Mouse (Mus musculus): Measurements from ENCODE around the gene Mettl2.

Gene Mettl2

DNA sequence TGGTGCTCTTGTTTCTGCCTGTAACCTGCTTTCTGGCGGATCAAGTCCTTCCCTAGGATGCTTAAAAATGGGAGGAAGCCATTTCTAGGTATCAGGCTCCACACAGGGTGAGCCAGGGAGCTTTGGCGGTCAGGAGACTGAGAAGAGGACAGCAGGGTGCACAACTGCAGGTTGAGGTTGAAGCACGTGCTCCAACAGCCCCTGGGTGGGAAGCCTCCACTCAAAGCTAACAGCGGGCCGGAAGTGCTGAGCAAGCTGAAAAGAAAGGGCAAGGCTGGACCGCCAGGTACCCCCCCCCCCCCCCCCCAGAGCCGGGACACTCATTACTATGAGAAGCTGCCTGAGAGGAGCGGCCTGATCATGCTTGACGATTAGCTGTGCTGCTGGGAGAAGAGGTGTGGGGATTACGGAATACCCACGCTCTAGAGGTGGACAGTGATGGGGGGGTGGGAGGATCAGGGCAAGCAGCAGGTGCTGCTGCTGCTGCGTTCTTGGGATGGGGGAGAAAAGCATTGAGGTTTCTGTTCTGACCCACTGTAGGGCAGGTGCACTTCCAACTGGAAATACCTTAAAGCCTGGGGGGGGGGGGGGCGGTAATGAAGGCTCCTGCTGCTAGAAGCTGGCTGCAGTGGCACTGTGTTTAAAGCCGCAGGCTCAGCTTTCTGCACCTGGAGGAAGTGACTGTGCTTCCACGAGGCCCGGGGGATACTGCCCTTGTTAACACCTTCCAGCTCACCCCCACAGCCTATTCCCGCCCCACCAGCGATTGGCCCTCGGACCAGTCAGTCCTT is 25.2 kb downstream of the Mettl2 start:
- in situ Hi-C loops (cut with MboI; ENCODE audit: low pct_unique_long_range_greater_than_20kb in 1 of 2, low sequenced_read_pairs in 2 of 2, unreplicated experiment in 1 of 2) = loop anchor here (25.0 kb wide), 1 partner anchor 864 kb away; no protein-coding TSS in a partner anchor

DNA sequence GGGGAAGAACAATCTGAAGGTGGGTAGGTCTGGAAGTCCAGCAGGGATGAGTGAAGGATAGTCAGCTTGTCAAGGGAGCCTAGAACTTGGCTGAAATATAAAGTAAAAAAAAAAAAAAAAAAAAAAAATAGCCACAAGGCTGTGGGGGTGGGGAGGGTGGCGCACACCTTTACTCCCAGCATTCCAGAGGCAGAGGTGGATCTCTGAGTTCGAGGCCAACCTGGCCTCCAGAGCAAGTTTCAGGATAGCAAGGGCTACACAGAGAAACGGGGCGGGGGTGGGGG is 25.7 kb downstream of the Mettl2 start:
- in situ Hi-C loops (cut with MboI; ENCODE audit: low pct_unique_long_range_greater_than_20kb in 1 of 2, low sequenced_read_pairs in 2 of 2, unreplicated experiment in 1 of 2) = loop anchor here (25.0 kb wide), 1 partner anchor 865 kb away; no protein-coding TSS in a partner anchor

DNA sequence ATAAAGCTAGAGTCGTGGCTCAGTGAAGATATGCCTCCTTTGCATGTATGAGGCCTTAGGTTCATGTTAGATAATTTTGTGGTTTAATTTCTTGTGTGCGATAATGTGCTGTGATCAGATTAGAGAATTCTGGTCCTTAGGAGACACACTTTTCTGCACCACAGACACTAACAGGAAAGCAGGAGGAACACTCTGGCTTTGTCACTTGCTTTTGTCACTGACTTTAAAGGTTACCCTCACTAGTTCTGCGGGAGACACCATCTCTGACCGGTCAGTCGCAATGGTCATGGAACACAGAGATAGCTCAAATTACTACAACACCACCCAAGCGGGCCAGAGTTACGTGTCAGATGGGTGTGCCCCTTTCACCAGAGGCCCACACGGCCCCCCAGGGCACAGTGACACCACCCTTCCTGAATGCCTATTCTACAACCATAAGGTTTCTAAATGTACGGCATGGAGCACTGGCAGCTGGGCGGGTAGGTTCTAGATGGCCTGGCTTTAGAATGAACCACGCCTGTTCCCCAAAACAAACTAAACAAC is 26.2 kb downstream of the Mettl2 start:
- in situ Hi-C loops (cut with MboI; ENCODE audit: low pct_unique_long_range_greater_than_20kb in 1 of 2, low sequenced_read_pairs in 2 of 2, unreplicated experiment in 1 of 2) = loop anchor here (25.0 kb wide), 1 partner anchor 865 kb away; no protein-coding TSS in a partner anchor

DNA sequence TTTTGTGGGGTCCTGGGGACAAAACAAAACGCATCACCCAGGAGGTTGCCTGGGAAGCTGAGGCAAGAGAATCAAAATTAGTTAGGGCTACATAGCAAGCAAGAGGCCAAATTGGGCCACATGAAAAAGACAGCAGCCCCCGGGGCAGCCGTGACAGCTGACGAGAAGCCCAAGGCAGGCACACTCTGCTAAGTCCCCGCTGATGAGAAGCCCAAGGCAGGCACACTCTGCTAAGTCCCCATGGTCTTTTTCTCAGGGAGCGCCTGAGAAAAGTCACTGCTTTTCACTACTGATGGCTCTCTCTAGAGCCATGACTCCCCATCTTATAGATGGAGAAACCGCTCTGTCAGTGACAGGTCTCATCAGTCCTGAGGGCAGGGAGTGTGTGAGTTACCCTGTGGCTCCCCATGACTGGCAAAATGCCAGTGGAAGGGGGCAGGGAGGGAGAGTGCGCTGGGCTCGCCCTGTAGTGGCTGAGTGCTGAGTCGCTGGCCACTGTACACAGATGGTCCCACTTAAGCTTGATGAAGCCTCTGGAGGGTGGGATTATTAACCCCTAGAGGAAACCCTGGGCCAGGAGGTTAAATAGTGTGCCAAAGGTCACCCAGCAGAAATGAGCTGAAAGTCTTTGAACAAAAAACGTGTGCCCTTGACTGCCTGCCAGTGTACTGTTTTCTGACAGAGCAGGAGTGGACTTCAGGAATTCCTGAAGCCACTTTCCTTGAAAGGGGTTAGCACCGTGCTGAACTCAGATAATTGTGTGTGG is 27.0 kb downstream of the Mettl2 start:
- in situ Hi-C loops (cut with MboI; ENCODE audit: low pct_unique_long_range_greater_than_20kb in 1 of 2, low sequenced_read_pairs in 2 of 2, unreplicated experiment in 1 of 2) = loop anchor here (25.0 kb wide), 1 partner anchor 866 kb away; no protein-coding TSS in a partner anchor

DNA sequence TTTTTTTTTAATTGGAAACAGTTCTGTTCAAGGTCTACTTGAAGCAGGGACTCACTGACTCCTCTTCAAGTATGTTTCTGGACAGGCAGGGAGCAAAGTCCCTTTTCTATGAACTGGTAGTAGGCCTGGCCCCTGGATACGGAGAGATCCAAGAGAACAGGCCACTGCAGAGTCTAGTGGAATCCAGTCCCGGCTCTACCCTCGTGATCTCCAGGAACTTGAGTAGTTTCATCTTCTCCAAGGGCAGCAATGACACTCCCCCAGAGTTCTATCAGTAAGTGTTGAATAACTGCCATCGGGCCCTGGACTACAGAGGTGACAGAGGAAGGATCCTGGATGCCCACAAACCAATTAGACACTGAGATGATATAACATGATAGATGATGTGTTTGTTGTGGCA is 29.7 kb downstream of the Mettl2 start:
- in situ Hi-C loops (cut with MboI; ENCODE audit: low pct_unique_long_range_greater_than_20kb in 1 of 2, low sequenced_read_pairs in 2 of 2, unreplicated experiment in 1 of 2) = loop anchor here (25.0 kb wide), 1 partner anchor 869 kb away; no protein-coding TSS in a partner anchor

DNA sequence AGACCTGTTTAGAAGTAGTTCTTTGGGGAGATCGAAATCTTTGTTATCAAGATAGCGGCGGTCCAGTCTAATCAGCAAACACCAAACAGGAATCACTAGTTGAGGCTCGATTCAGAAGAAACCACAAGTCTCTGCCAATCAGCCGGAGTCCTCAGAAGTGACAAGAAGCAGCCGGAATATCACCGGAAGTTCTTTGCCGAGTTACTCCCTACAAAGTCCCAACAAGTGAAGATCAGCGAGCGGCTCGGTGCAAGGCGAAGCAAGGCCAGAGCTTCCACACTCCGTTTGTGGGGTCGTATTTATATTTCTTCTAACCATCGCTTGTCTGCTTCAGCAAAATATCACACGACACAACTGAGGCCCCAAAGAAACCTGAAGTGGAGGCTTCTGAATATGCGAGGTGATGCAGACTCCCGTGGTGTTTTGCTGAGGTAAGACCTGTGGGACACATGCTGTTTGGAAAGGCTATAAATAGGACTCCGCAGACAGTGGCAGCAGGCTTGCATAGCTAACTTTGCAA is 30.6 kb downstream of the Mettl2 start:
- in situ Hi-C loops (cut with MboI; ENCODE audit: low pct_unique_long_range_greater_than_20kb in 1 of 2, low sequenced_read_pairs in 2 of 2, unreplicated experiment in 1 of 2) = loop anchor here (25.0 kb wide), 1 partner anchor 870 kb away; no protein-coding TSS in a partner anchor

DNA sequence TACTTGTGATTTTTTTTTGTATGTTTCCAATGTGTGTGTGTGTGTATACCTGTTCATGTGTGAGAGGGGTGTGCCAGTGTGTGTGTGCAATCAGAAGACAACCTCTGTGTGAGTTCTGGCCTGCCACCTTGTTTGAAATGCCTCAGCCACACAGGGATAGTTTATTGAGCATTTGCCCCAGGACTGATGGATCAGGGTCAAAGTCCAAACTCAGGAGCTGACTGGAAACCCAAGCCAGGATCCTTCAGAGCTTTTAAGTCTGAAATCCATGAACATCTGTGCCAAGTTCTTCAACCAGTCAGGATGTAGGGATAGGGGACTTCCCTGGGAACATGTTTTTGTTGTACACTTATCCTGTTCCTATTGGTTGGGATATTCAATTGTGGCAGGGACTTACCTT is 31.8 kb downstream of the Mettl2 start:
- in situ Hi-C loops (cut with MboI; ENCODE audit: low pct_unique_long_range_greater_than_20kb in 1 of 2, low sequenced_read_pairs in 2 of 2, unreplicated experiment in 1 of 2) = loop anchor here (25.0 kb wide), 1 partner anchor 871 kb away; no protein-coding TSS in a partner anchor

DNA sequence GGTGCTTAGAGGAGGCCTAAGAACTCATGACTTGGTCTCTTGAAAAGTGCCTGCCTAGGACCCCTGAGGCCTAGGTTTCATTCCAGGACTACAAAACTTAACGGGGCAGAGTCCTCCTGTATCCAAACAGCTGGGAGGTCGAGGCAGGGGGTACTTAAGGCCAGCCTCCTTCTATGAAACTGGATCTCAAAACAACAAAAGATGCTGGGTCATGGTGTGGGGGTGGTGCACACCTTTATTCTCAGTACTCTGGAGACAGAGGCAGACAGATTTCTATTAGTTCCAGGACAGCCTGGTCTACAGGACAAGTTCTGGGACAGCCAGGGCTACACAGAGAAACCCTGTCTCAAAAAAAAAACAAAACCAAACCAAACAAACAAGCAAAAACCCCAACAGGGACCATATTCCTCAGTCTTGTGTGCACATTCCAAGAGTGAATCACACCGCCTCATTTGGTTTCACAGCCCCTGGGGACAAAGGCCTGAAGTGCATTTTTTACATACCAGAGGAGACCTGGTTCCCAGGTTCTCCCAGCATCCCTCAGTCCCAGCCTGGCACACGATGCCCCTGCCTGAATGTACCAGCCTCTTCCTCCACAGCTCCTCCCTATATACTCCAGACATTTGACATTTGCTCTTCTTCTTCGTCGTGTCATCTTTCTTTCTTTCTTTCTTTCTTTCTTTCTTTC is 33.6 kb downstream of the Mettl2 start:
- in situ Hi-C loops (cut with MboI; ENCODE audit: low pct_unique_long_range_greater_than_20kb in 1 of 2, low sequenced_read_pairs in 2 of 2, unreplicated experiment in 1 of 2) = loop anchor here (25.0 kb wide), 1 partner anchor 873 kb away; no protein-coding TSS in a partner anchor

DNA sequence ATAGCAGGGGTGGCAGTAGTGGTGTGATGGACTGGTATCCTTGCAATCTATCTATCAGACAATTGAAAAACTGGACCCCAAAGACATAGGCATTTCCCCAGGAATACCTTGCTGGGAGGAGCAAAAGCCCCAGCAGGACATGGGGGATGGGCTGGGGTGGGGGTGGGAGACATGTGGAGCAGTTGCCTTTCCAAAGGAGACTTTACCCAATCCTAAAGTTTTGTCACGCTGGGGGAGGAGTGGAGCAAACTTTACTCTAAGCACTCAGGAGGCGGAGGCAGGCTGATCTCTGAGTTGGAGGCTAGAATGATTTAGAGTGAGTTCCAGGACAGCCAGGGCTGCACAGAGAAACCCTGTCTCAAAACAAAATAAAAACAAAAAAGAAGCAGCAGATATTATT is 35.2 kb downstream of the Mettl2 start:
- in situ Hi-C loops (cut with MboI; ENCODE audit: low pct_unique_long_range_greater_than_20kb in 1 of 2, low sequenced_read_pairs in 2 of 2, unreplicated experiment in 1 of 2) = loop anchor here (25.0 kb wide), 1 partner anchor 874 kb away; no protein-coding TSS in a partner anchor

DNA sequence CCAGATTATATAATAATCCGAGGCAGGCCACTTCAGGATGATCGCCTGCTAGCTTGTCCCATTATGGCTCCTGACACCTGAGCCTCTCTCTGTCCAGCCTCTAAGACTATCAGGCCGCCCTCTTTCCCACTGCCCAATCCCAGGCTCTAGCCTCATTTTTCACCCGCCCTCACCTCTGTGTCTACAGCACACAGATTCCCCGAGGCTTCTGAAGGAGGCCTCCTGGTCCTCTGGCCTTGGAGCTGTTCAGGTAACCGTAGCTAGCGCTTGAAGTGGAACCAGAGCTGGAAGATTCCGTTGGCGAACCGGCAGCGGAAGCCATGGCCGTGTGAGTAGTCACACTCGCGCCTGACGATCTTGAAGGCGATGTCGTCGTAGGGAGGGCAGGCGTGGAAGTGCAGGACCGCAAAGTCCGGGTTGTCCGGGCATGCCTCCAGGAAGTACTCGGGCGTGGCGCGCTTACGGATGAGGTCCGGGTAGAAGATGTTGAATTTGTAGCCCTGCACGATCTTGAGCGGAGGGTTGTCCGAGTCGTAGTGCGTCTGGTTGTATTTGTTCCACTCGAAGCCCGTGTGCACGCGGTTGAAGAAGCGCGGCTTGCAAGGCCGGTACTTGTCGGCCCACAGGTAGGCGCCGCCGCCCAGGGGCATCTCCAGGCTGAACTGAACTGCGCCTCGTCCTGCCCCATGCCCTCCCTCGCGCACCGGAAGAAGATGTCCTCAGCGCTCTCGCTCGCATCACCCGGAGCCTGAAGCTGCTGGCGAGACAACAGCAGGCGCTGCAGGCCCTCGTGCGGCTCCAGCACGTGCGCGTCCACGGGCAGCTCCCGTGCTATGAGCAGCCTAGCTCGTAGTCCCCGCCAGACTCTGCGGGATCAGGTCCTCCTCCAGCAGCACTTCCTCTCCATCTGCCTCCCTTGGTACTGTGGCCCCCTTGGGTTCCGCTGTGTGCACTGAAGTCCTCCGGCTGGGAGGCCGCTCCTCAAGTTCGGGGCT is 38.6 kb downstream of the Mettl2 start:
- in situ Hi-C loops (cut with MboI; ENCODE audit: low pct_unique_long_range_greater_than_20kb in 1 of 2, low sequenced_read_pairs in 2 of 2, unreplicated experiment in 1 of 2) = loop anchor here (25.0 kb wide), 1 partner anchor 878 kb away; no protein-coding TSS in a partner anchor

DNA sequence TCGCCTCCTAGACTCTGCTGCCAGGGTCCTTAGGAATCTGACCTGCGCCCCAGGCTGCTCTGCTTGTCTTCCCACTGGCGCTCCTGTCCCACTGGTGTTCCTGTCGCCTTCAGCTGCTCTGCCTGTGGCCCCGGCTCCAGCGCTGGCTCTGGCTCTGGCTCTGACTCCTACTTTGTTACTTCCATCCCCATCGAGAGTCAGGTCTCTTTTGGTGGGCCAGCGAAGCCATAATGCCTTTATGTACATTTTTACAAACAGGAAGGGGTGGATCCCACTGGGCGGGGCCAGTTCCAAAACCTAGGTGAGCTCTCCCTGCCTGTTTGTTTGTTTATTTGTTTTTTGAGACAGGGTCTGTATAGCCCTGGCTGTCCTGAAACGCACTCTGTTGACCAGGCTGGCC is 40.6 kb downstream of the Mettl2 start:
- in situ Hi-C loops (cut with MboI; ENCODE audit: low pct_unique_long_range_greater_than_20kb in 1 of 2, low sequenced_read_pairs in 2 of 2, unreplicated experiment in 1 of 2) = loop anchor here (25.0 kb wide), 1 partner anchor 879 kb away; no protein-coding TSS in a partner anchor

DNA sequence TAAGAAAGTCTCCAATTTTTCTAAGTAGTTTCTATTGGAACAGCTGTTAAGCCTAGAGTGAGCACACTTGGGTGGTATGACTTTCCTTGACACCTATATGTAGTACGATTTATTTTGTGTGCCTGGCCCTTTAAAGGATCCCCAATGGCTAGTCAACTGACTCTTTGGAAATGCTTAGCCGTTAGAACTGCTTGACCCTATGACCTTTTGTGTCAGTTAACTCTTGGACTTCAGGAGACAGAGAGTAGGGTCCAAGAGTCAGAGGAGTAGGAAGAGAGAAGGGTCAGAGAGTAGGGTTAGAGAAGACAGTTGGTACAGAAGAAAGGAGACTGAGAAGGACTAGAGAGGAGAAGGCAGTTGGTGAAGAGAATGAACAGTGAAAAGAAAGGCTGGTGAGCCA is 52.3 kb downstream of the Mettl2 start, which contains the start of gene Tlk2:
Tlk2 (plus strand) TSS at position 292 of the 400 bp plus-strand sequence.
- in situ Hi-C loops (cut with MboI; ENCODE audit: low pct_unique_long_range_greater_than_20kb in 1 of 2, low sequenced_read_pairs in 2 of 2, unreplicated experiment in 1 of 2) = no loop called here

DNA sequence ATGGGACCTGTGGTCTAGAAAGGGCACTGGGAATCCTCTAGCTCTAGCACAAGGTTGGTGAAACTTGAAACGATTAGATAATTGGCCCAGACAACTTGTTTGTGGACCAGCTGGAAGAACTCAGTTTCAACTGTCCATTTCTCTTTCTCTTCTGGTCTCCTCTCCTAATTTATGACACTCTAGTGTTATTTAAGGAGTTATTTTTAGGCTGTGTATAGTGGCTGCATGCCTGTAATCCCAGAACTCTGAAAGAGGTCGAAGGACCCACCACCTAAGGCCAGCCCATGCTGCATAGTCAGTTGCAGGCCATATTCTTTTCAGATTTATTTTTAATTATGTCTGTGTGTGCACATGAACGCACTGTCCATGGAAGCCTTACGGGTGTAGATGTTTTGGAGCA is 53.3 kb downstream of the Mettl2 start:
- in situ Hi-C loops (cut with MboI; ENCODE audit: low pct_unique_long_range_greater_than_20kb in 1 of 2, low sequenced_read_pairs in 2 of 2, unreplicated experiment in 1 of 2) = no loop called here

DNA sequence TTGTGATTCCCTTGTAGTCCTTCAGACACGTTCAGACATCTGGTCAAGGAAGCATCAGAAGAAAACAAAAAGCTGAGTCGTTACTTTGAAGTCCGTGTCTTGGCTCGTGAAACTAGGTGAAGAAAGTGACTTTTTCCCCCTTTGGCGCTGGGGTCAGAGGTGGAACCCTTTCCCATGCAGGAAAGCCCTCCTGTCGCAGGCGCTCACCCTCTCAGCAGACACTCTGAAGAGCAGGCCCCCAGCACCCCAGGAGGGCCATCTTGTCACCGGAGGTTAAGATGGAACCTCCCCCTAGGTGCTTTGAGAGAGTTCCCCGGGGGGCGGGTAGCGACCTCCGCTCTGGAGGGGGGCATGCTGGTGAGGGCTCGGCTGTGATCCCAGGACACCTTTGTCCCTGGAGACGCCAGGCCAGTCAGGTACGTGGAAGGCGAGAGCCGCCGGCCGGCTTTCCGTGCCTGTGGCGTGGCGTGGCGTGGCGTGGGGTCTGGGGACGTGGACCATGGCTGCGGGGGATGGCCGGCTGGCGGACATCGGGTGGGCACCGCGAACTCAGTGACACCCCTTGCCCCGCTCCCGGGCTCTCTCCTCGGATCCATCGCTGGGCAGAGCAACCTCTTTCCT is 54.4 kb downstream of the Mettl2 start:
- in situ Hi-C loops (cut with MboI; ENCODE audit: low pct_unique_long_range_greater_than_20kb in 1 of 2, low sequenced_read_pairs in 2 of 2, unreplicated experiment in 1 of 2) = no loop called here

DNA sequence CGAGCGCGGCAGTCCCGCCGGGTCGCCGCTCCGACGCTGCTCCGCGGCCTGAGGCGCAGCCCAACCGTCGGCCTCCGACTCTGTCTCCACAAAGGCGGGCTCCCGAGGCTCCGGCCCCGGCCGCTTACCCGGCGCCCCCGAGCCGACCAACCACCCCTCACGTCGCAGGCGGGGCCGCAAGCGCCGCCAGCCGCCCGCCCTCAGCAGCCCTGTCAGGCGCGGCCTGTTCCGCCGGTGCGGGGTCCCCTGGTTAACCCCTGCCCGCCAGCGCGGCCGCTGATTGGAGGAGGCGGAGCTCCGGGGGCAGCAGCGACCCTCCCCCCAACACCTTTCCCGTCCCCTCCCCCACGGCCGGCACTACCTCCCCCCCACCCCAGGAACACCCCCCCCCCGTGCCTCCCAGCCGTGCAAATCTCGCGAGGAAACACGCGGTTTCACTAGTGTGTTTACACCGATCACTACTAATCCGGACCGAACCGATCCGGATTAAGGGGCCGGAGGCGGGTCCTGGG is 55.0 kb downstream of the Mettl2 start:
- in situ Hi-C loops (cut with MboI; ENCODE audit: low pct_unique_long_range_greater_than_20kb in 1 of 2, low sequenced_read_pairs in 2 of 2, unreplicated experiment in 1 of 2) = no loop called here

DNA sequence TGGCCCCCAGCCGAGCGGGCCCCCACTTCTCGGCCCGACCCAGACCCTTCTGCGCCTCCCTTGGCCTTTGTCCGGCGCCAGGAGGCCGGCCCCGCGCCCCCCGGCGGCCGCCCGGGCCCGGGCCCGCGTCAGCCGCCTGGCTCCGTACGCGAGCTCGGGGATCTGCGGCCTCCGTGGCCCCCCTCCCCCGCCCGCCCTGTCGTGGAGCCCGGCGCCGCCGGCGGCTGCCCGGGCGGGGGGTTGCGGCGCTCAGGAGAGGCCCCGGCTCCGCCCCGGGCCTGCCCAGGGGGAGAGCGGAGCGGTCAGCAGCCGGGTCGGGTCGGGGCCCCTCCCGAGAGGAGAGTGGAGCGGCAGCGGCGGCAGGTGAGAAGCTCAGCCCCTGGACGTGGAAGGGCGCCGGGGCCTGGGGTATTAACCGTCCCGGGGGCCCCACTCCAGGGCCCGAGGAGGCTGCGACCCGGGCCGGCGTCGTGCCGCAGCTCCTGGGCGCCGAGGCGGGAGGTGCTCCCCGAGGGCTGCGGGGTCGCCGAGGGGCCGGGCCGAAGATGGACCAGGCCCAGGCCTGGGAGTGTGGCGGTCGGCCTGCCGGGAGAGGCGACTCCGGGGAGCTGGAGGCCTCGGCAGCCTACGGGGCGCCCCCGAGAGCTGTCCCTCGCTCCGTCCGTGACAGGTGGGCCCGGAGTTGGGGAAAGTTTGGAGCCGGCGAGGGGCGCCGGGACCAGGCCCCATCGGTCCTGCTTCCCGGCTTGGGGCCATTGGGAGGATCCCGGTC is 55.6 kb downstream of the Mettl2 start:
- in situ Hi-C loops (cut with MboI; ENCODE audit: low pct_unique_long_range_greater_than_20kb in 1 of 2, low sequenced_read_pairs in 2 of 2, unreplicated experiment in 1 of 2) = no loop called here

Measured in mouse embryonic stem cell (cell line).